Mouse (Mus musculus): ENCODE results near the gene Sh3glb2. TPM values are rescaled to one million over a fixed set of nuclear protein-coding genes. Genes with fewer than 3 reads are reported as not detected.

The Sh3glb2 gene
- 30.8 and 32.5 TPM in 2 replicates for polyA plus RNA-seq (2011; ENCODE audit: insufficient read depth, insufficient read length, low read depth, missing spikeins)

DNA sequence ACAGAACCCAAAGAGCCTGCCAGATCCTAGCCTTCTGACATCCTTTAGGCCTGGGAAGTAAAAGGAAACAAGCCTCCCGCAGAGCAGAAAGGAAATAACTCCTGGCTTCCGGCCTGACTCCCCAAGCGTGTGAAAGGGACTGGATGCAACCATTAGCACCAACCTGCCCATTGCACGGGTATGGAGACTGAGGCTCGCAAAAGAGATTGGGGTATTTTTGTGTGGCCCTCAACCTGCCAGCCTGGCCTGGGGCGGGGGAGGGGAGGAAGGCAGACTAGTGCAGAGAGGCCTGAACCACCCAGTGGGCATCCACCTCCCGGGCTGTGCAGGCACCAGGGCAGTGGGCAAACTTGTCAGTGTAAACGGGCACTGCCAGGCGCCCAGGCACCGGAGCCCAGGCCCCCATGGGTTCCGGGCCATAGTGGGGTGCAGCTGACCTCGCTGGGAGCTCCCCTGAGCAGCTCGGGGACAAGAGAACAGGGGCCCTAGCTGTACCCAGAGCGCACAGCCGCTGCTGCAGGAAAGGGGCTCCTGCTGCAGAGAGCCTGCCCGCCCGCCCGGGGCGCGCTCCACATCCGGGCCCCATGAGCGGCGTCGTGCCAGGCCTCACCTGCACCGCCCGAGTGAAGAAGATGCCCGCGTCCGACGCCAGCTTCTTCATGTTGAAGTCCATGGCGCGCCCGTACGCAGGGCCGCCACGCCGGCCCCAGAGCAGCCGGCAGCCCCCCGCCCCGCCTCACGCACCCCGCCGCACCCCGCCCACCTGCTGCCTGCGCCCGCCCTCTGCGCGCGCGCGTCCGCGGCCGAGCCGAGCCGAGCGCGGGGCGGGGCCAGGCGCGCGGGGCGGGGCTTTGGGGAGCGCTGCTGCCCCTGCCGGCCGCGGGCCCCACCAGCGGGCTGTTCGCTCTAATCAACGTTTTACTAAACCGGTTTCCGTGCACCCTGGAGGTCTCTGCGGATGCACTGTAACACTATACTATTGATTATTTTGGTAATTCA, at the start of gene Sh3glb2:
Gene Sh3glb2, minus strand, starts transcription at position 805 of the 999 bp plus-strand sequence.
- no peaks in the 10 kb centered on the region for H3K9me3 ChIP-seq (replicated peaks; ENCODE audit: control insufficient read depth, insufficient read depth, low read length, poor library complexity, severe bottlenecking)
- no peak for TF ChIP-seq CTCF (IDR thresholded peaks at IDR 0.05; ENCODE audit: low read depth, low read length)
- TF ChIP-seq POLR2A (IDR thresholded peaks at IDR 0.05; ENCODE audit: insufficient read depth, low read length), result no peak
- no peak for TF ChIP-seq EP300 (IDR thresholded peaks at IDR 0.05; ENCODE audit: insufficient read depth, low read depth, low read length)
- H3K4me1 ChIP-seq (ENCODE audit: control insufficient read depth, insufficient read depth, low read length), result peaks cover 3% of the 10 kb centered on the region
- peak within 1 kb of the TSS; percentile 51 for H3K4me3 ChIP-seq (ENCODE audit: low read depth, low read length)
- no peaks in the 10 kb centered on the region for H3K27me3 ChIP-seq (ENCODE audit: control insufficient read depth, insufficient read depth, low read length, poor library complexity, severe bottlenecking)
- no peaks in the 10 kb centered on the region for H3K36me3 ChIP-seq (ENCODE audit: control insufficient read depth, insufficient read depth, low read length, poor library complexity, severe bottlenecking)
- H3K9ac ChIP-seq (ENCODE audit: low read depth, poor library complexity, severe bottlenecking), result peak within 1 kb of the TSS; percentile 60
- H3K27ac ChIP-seq (ENCODE audit: insufficient read depth, low read length), result no peak within 1 kb of the TSS

DNA sequence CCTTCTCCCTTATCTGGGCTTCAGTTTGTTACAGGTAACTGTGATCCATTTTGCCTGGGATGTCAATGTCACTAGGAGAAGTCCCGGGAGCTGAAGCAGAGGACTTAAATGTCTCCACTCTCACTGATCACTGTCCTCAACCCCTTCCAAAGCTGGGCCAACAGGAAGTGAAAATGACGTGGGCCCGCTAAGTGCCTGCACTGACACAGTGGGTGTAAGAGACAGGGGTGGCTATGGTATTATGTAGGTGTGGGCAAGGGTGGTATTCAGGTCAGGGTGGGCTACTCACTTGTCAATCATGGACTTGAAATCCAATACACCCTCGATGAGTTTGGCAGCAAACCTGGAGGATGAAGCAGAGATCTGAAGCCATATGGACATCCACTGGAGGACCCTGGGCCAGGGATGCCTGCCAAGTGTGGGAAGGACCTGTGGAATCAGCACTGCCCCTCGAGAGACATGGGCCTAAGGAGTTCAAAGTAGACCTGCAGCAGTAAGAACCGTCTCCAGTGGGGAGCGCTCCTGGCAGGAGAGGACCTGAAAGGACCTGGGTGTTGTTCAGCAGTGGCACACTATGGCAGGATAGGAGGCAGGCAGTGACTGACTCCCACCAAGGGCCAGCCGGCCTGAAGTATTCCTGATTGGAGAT, 49.4 kb upstream of the Sh3glb2 start:
- Histone ChIP-seq H3K9me3 (replicated peaks; ENCODE audit: control insufficient read depth, insufficient read depth, low read length, poor library complexity, severe bottlenecking) (no peaks in the 10 kb centered on the region), H3K36me3 (ENCODE audit: control insufficient read depth, insufficient read depth, low read length, poor library complexity, severe bottlenecking) (no peaks in the 10 kb centered on the region), H3K9ac (ENCODE audit: low read depth, poor library complexity, severe bottlenecking) (no peak overlapping the region), H3K4me1 (ENCODE audit: control insufficient read depth, insufficient read depth, low read length) (peaks cover 2% of the 10 kb centered on the region), H3K4me3 (ENCODE audit: low read depth, low read length) (no peak overlapping the region), H3K27me3 (ENCODE audit: control insufficient read depth, insufficient read depth, low read length, poor library complexity, severe bottlenecking) (no peaks in the 10 kb centered on the region), H3K27ac (ENCODE audit: insufficient read depth, low read length) (no peak overlapping the region)
- TF ChIP-seq POLR2A (IDR thresholded peaks at IDR 0.05; ENCODE audit: insufficient read depth, low read length) (no peak), CTCF (IDR thresholded peaks at IDR 0.05; ENCODE audit: low read depth, low read length) (no peak), EP300 (IDR thresholded peaks at IDR 0.05; ENCODE audit: insufficient read depth, low read depth, low read length) (no peak)

DNA sequence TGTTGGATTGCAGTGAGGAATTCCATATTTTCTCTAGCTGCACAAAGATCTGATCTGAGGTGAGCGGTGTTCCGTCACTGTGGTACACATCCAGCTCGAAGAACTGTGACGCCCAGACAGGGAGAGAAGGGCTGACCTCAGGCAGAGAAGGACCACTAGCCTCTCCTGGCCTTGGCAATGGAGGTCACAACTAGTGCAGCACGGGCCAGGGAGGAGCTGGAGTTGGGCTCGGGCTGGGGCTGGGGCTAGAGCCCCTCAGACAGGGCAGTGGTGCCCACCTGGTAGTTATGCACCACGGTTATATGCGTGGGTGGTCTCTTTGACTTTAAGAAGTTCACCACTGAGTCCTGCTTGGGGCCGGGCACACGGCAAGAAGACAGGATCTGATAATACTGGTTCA, 48.6 kb upstream of the Sh3glb2 start:
- no peak overlapping the region for H3K4me3 ChIP-seq (ENCODE audit: low read depth, low read length)
- H3K4me1 ChIP-seq (ENCODE audit: control insufficient read depth, insufficient read depth, low read length), result peaks cover 2% of the 10 kb centered on the region
- no peak overlapping the region for H3K27ac ChIP-seq (ENCODE audit: insufficient read depth, low read length)
- no peaks in the 10 kb centered on the region for H3K36me3 ChIP-seq (ENCODE audit: control insufficient read depth, insufficient read depth, low read length, poor library complexity, severe bottlenecking)
- H3K9me3 ChIP-seq (replicated peaks; ENCODE audit: control insufficient read depth, insufficient read depth, low read length, poor library complexity, severe bottlenecking), result no peaks in the 10 kb centered on the region
- no peaks in the 10 kb centered on the region for H3K27me3 ChIP-seq (ENCODE audit: control insufficient read depth, insufficient read depth, low read length, poor library complexity, severe bottlenecking)
- no peak for TF ChIP-seq POLR2A (IDR thresholded peaks at IDR 0.05; ENCODE audit: insufficient read depth, low read length)
- no peak for TF ChIP-seq CTCF (IDR thresholded peaks at IDR 0.05; ENCODE audit: low read depth, low read length)
- no peak for TF ChIP-seq EP300 (IDR thresholded peaks at IDR 0.05; ENCODE audit: insufficient read depth, low read depth, low read length)
- no peak overlapping the region for H3K9ac ChIP-seq (ENCODE audit: low read depth, poor library complexity, severe bottlenecking)

DNA sequence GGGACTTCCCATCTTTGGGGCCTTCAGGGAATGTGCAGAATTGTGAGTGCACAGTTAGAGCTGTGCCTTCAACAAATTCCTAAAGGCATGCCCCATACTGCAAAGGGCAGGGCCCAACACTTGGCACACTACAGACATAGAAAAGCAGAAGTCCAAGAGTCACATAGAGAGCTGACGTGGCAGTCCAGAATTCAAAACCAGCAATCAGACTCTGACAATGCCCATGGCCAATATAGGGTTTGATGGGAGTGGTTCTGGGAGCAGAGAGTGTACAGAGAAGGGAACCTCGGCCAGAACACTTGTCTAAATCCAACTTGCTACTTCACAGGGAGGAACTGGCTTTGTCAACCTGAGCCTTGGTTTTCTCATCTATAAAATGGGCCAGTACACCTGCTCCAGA, 48.1 kb upstream of the Sh3glb2 start:
- Histone ChIP-seq H3K9ac (ENCODE audit: low read depth, poor library complexity, severe bottlenecking) (no peak overlapping the region), H3K27ac (ENCODE audit: insufficient read depth, low read length) (no peak overlapping the region), H3K27me3 (ENCODE audit: control insufficient read depth, insufficient read depth, low read length, poor library complexity, severe bottlenecking) (no peaks in the 10 kb centered on the region), H3K4me1 (ENCODE audit: control insufficient read depth, insufficient read depth, low read length) (peaks cover 2% of the 10 kb centered on the region), H3K36me3 (ENCODE audit: control insufficient read depth, insufficient read depth, low read length, poor library complexity, severe bottlenecking) (no peaks in the 10 kb centered on the region), H3K9me3 (replicated peaks; ENCODE audit: control insufficient read depth, insufficient read depth, low read length, poor library complexity, severe bottlenecking) (no peaks in the 10 kb centered on the region), H3K4me3 (ENCODE audit: low read depth, low read length) (no peak overlapping the region)
- TF ChIP-seq POLR2A (IDR thresholded peaks at IDR 0.05; ENCODE audit: insufficient read depth, low read length) (no peak), CTCF (IDR thresholded peaks at IDR 0.05; ENCODE audit: low read depth, low read length) (no peak), EP300 (IDR thresholded peaks at IDR 0.05; ENCODE audit: insufficient read depth, low read depth, low read length) (no peak)

DNA sequence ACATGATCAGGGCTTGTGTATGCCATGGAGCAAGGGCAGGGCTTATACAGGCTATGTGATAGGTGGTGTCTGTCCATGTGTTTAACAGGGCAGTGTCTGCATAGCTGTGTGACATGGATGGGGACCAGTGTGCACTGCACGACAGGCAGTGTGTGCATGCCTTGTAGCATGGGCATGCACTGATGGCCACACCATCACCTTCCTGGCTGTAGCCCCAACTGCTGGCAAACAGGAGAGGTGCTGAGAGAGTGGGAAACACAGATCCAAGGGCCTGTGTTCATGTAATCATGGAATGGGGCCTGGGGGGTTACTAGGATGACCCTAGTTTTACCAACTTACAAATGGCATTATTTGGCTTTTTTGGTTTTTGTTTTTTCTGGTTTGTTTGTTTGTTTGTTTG, 44.7 kb upstream of the Sh3glb2 start:
- no peak overlapping the region for H3K9ac ChIP-seq (ENCODE audit: low read depth, poor library complexity, severe bottlenecking)
- H3K9me3 ChIP-seq (replicated peaks; ENCODE audit: control insufficient read depth, insufficient read depth, low read length, poor library complexity, severe bottlenecking), result no peaks in the 10 kb centered on the region
- no peak overlapping the region for H3K27ac ChIP-seq (ENCODE audit: insufficient read depth, low read length)
- H3K36me3 ChIP-seq (ENCODE audit: control insufficient read depth, insufficient read depth, low read length, poor library complexity, severe bottlenecking), result no peaks in the 10 kb centered on the region
- TF ChIP-seq CTCF (IDR thresholded peaks at IDR 0.05; ENCODE audit: low read depth, low read length) (no peak), POLR2A (IDR thresholded peaks at IDR 0.05; ENCODE audit: insufficient read depth, low read length) (no peak), EP300 (IDR thresholded peaks at IDR 0.05; ENCODE audit: insufficient read depth, low read depth, low read length) (no peak)
- H3K4me1 ChIP-seq (ENCODE audit: control insufficient read depth, insufficient read depth, low read length), result peaks cover 5% of the 10 kb centered on the region
- H3K4me3 ChIP-seq (ENCODE audit: low read depth, low read length), result no peak overlapping the region
- H3K27me3 ChIP-seq (ENCODE audit: control insufficient read depth, insufficient read depth, low read length, poor library complexity, severe bottlenecking), result no peaks in the 10 kb centered on the region
